Mouse (Mus musculus) gastrocnemius, postnatal 36 days (tissue): ENCODE results near the gene Dcun1d3. TPM values are rescaled to one million over a fixed set of nuclear protein-coding genes. Genes with fewer than 3 reads are reported as not detected.

Experiments
- DNase-seq, 2 experiments: peaks; one replicate each; pipeline ENCODE4 v3.0.0; 2022
- intact Hi-C: fragments of 180-260 bp; cut with DNase I; formaldehyde crosslinking; loops from one replicate; pipeline ENCODE4 v1.15.1; 2025
- long read RNA-seq, 2 experiments: library from polyadenylated mRNA; stranded (forward); transcript quantifications; one replicate each; pipeline ENCODE4 v2.0.0; 2021
- total RNA-seq, 2 experiments: library from RNA; stranded (reverse); gene quantifications; 2 replicates each; pipeline ENCODE4 v1.2.3; 2021

Gene Dcun1d3
- 10 to 100 TPM; 12.3 to 16.2 TPM for total RNA-seq
- long read RNA-seq, experiment 1, partial matches to known transcripts = 1 of 2 reads
- long read RNA-seq, experiment 1, other reads (novel, unspliced or antisense) = 1 of 2 reads
- long read RNA-seq, experiment 2, full-length matches to known transcripts = 1 of 1 reads
- long read RNA-seq, experiment 2, partial matches to known transcripts = 0 of 1 reads
- long read RNA-seq, experiment 2, other reads (novel, unspliced or antisense) = 0 of 1 reads

GRCm38 (mm10) chr7:119895639-119896512, at the start of gene Dcun1d3, which contains the start of gene Lyrm1:
TSS of gene Dcun1d3 (minus strand) at chr7:119896298.
TSS of gene Lyrm1 (plus strand) at chr7:119895861.
- intact Hi-C loops = loop anchor here (10.0 kb wide), 1 partner anchor 939 kb away; no protein-coding TSS in a partner anchor
- DNase-seq = peak; percentile 94 to 98

- intact Hi-C loops = no loop called here
- peak; percentile 29 to 41 for DNase-seq
These were observed 45.5 kb upstream of the Dcun1d3 start for GRCm38 (mm10) chr7:119941569-119941968.

- intact Hi-C loops = no loop called here
- no peak for DNase-seq
These were observed 40.9 kb upstream of the Dcun1d3 start for GRCm38 (mm10) chr7:119937036-119937435.

- no peak for DNase-seq
These were observed 40.2 kb upstream of the Dcun1d3 start for GRCm38 (mm10) chr7:119936321-119936720.

GRCm38 (mm10) chr7:119928783-119929440, 32.8 kb upstream of the Dcun1d3 start:
- intact Hi-C loops = no loop called here
- DNase-seq = no peak

More at GRCm38 (mm10) chr7:119936321-119936720, 40.2 kb upstream of the Dcun1d3 start:
- intact Hi-C loops = no loop called here

- DNase-seq = no peak
- intact Hi-C loops = no loop called here
These were observed 25.0 kb upstream of the Dcun1d3 start for GRCm38 (mm10) chr7:119921054-119921453.

GRCm38 (mm10) chr7:119920457-119920856, 24.4 kb upstream of the Dcun1d3 start:
- intact Hi-C loops = no loop called here

GRCm38 (mm10) chr7:119911727-119912126, 15.6 kb upstream of the Dcun1d3 start:
- intact Hi-C loops = no loop called here

More at GRCm38 (mm10) chr7:119920457-119920856, 24.4 kb upstream of the Dcun1d3 start:
- DNase-seq = no peak

GRCm38 (mm10) chr7:119906523-119907215, 10.6 kb upstream of the Dcun1d3 start:
- DNase-seq = no peak
- intact Hi-C loops = no loop called here

More at GRCm38 (mm10) chr7:119911727-119912126, 15.6 kb upstream of the Dcun1d3 start:
- no peak for DNase-seq

GRCm38 (mm10) chr7:119899386-119900057, 3.4 kb upstream of the Dcun1d3 start:
- intact Hi-C loops = loop anchor here (10.0 kb wide), 1 partner anchor 935 kb away; no protein-coding TSS in a partner anchor
- no peak for DNase-seq

- intact Hi-C loops = loop anchor here (10.0 kb wide), 1 partner anchor 936 kb away; no protein-coding TSS in a partner anchor
- no peak for DNase-seq
These were observed 2.3 kb upstream of the Dcun1d3 start for GRCm38 (mm10) chr7:119898247-119898856.

GRCm38 (mm10) chr7:119897521-119898109, 1.5 kb upstream of the Dcun1d3 start:
- DNase-seq = no peak

GRCm38 (mm10) chr7:119894818-119895544, 1.1 kb downstream of the Dcun1d3 start:
- DNase-seq = no peak
- intact Hi-C loops = loop anchor here (10.0 kb wide), 1 partner anchor 940 kb away; no protein-coding TSS in a partner anchor

More at GRCm38 (mm10) chr7:119897521-119898109, 1.5 kb upstream of the Dcun1d3 start:
- intact Hi-C loops = loop anchor here (10.0 kb wide), 1 partner anchor 937 kb away; no protein-coding TSS in a partner anchor

GRCm38 (mm10) chr7:119892742-119893141, 3.4 kb downstream of the Dcun1d3 start:
- intact Hi-C loops = loop anchor here (10.0 kb wide), 1 partner anchor 942 kb away; no protein-coding TSS in a partner anchor
- no peak for DNase-seq

- DNase-seq = no peak
- intact Hi-C loops = loop anchor here (10.0 kb wide), 1 partner anchor 943 kb away; no protein-coding TSS in a partner anchor
These were observed 3.9 kb downstream of the Dcun1d3 start for GRCm38 (mm10) chr7:119892198-119892597.

- DNase-seq = no peak
- intact Hi-C loops = no loop called here
These were observed 8.2 kb downstream of the Dcun1d3 start for GRCm38 (mm10) chr7:119887887-119888286.

GRCm38 (mm10) chr7:119881229-119881628, 14.9 kb downstream of the Dcun1d3 start:
- intact Hi-C loops = no loop called here

GRCm38 (mm10) chr7:119880345-119880744, 15.8 kb downstream of the Dcun1d3 start:
- intact Hi-C loops = no loop called here
- DNase-seq = peak in 1 of 2 experiments; percentile 8

More at GRCm38 (mm10) chr7:119881229-119881628, 14.9 kb downstream of the Dcun1d3 start:
- no peak for DNase-seq
